Mouse (Mus musculus) liver, embryonic 18 days (tissue): ENCODE results near the gene D6Wsu163e. TPM values are rescaled to one million over a fixed set of nuclear protein-coding genes. Genes with fewer than 3 reads are reported as not detected.

Experiments
- polyA plus RNA-seq: library from polyadenylated mRNA; depleted of rRNA; stranded (reverse); fragments of >200 nt; gene quantifications from 2 replicates; pipeline ENCODE4 v1.2.3, GENCODE M21; 2012; rRNA removed

Gene D6Wsu163e
- 6.0 and 6.5 TPM in 2 replicates for polyA plus RNA-seq

DNA sequence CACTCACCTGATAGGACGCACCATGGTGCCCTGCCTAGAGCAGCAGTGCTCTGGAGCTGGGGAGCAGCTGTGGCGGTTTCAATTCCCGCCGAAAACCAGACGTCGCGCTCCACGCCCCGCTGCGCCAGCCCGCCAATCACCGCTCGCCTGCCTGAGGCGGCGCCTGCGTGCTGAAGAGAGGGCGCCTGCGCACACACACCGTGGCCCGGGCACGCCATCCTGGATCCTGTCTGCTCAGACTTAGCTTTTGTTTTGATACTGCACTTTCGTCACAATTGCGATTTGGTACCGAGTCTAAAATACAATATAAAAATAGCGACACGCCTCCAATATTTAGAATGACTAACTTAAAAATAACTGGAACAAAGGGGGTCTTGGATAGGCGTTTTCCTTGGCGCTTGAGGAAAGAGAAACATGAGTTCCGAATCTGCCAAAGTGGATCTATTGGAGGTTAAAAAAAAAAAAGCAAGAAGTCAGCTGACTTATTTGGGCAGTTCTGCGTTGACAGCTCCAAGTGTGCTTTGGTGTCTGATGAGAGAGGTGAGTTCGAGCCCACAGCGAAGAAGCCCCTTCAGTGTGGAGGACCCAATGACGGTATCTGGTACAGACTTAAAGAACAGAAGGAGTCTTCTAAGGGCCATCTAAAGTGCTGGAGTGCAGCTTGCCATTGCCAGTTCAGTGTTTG, at the start of gene D6Wsu163e, which contains the start of gene Rad51ap1:
Gene D6Wsu163e, plus strand, starts transcription at position 476 of the 685 bp plus-strand sequence.
Gene Rad51ap1, minus strand, starts transcription at position 101 of the 685 bp plus-strand sequence.

DNA sequence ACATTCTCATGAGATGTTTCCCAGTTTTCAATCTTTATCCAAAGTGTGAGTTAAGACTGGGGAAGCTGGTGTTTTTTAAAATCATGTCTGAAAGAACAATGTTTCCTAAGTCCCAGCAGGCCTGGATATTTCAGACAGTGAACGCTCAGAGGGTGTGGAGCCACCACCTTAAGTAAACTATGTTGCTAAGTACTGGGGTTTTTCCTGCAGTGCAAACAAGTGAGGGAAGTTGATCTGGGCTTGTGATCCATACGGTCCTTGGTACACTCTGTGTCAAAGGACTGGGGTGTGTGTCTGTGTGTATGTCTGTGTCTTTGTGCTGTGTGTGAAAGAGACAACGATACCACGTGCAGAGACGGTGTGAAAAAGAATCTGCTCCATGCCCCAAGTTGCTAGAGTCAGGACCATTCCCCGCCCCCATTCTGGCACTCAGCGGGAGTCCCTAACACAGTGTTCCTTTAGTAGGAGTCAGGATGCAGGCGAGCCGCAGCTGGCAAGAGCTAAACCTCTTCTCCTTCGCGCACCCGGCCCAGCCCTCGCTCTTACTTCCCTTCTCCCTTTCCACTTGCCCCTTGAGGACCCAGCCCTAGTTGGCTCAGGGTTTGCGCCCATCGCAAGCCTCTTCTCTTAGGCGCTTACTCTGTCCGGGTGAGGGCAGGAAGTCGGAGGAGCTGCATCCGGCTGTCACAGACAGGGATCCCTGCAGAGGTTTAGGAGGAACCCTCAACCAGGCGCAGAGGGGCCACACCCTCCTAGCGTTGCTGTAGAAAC, 18.5 kb upstream of the D6Wsu163e start, which contains the start of gene Dyrk4:
Gene Dyrk4, minus strand, starts transcription at position 729 of the 771 bp plus-strand sequence.

DNA sequence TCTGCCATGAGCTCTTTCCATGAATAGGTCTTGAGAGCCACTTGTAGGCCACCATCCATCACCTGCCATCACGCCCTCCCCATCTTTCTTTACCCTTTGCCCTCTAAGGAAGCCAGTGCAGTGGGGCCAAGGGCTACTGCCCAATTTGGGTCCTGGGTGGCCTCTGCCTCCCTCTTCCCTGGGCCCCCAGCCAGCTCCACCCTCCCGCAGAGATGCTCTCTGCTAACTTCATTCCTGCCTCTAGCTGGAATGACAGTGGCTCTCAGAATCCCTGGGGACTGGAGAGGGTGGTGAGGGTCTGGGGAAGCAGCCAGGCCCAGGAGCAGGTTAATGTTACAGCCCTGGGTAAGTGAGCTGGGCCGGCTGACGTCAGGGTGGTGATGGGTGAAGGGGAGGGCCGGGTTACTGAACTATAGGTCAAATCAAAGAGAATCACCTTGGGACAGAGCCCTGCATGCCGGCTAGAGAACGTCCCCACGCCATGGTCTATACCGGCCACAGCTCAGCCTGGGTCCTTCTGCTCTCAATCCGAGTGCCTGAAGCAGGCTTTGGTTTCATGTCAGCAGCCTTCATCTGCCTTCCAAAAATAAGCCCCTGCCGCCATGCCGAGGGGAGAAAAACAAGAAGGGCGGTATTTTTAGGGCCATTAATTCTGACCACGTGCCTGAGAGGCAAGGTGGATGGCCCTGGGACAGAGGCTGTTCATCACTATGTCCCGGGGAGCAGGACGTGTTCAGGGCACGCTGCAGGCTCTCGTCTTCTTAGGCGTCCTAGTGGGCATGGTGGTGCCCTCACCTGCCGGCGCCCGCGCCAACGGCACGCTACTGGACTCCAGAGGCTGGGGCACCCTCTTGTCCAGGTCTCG, 75.4 kb downstream of the D6Wsu163e start, which contains the start of gene Fgf6:
Gene Fgf6, plus strand, starts transcription at position 681 of the 865 bp plus-strand sequence.

Other genes starting within 250 kb of the D6Wsu163e start
- gene Kcna6, start 199.3 kb upstream of the D6Wsu163e start, polyA plus RNA-seq = 0.05 and 0.06 TPM in 2 replicates
- gene Ndufa9, start 90.8 kb upstream of the D6Wsu163e start, polyA plus RNA-seq = 84.7 and 86.5 TPM in 2 replicates
- 0.01 TPM in 1 of 2 replicates, not detected in the other for gene Akap3, start 86.9 kb upstream of the D6Wsu163e start, polyA plus RNA-seq
- 0.05 TPM in 1 of 2 replicates, not detected in the other for gene Dyrk4, start 18.1 kb upstream of the D6Wsu163e start, polyA plus RNA-seq
- 17.6 and 18.1 TPM in 2 replicates for gene Rad51ap1, start 375 bp upstream of the D6Wsu163e start, polyA plus RNA-seq
- gene Fgf6, start 75.6 kb downstream of the D6Wsu163e start, polyA plus RNA-seq = not detected in 2 replicates
- gene Fgf23, start 132.9 kb downstream of the D6Wsu163e start, polyA plus RNA-seq = 0.06 and 0.08 TPM in 2 replicates
- 1.3 and 1.4 TPM in 2 replicates for gene Tigar, start 169.6 kb downstream of the D6Wsu163e start, polyA plus RNA-seq
- gene Ccnd2, start 212.2 kb downstream of the D6Wsu163e start, polyA plus RNA-seq = 6.7 and 7.1 TPM in 2 replicates